Mouse (Mus musculus): ENCODE data around the gene Col6a4.

Col6a4 gene

GRCm38 (mm10) chr9:106076234-106076633 lies 20.3 kb downstream of the Col6a4 start:
- no peak for DNase-seq (ENCODE audit: extremely low spot score, low spot score)

DNA sequence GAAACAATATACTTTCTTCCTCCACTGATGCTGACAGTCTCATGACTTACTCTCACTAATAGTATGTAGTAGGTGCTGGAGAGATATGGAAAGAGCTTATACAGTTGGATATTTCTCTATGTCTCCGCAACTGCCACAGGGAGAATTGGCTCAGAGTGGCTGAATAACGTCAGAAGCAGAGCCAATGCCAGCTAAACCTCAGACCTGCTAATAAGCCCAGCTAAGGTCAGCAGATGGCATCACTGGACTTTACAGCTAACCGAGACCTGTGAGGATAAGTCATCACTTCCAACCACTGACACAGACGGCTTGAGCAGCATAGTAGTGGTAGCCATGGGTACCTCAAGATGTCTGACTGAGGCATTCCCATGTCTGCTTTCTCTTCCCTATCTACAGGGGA lies 22.6 kb downstream of the Col6a4 start:
- no peak for DNase-seq (ENCODE audit: extremely low spot score, low spot score)

- DNase-seq (ENCODE audit: extremely low spot score, low spot score) = no peak
Measured at GRCm38 (mm10) chr9:106071651-106072050, 24.9 kb downstream of the Col6a4 start.

DNA sequence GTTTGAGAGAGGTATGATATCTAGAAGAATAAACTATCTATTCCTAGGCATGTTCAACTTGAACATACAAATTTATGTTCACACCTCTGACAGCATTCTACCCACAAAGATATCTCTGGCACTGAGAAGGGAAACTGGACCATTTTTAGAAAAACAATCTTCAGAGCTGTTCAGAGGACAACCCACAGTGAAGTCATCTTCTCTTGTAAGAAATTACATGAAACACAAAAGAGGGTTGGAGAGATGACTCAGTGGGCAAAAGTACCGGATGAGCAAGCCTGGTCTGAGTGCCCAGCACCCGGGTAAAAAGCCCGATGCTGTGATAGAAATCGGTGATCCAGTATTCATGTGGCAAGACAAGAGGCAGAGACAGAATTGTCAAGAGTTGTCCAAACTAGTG lies 43.1 kb downstream of the Col6a4 start:
- no peak for DNase-seq (ENCODE audit: extremely low spot score, low spot score)

GRCm38 (mm10) chr9:106043921-106044503 lies 52.6 kb downstream of the Col6a4 start:
- DNase-seq (ENCODE audit: extremely low spot score, low spot score) = no peak

- DNase-seq (ENCODE audit: extremely low spot score, low spot score) = no peak
Measured at GRCm38 (mm10) chr9:106039915-106040659, 56.5 kb downstream of the Col6a4 start.

DNA sequence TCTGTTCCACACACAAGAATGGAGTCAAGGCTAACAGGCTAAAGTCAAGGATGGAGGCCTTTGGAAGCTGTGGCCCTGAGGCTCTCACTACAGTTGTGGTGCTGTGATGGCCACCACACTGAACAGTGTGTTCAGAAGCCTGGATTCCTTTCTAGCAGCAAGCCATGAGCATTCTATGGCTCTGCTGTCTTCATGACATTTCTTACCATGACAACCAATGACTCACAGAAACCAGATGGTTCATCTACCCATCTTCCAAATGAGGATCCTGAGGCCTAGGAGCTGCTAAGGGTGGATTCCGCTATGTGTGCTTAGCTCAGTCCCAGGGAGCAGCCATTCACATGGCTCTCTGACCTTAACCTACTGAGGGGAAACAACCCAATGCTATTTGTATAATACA lies 57.3 kb downstream of the Col6a4 start:
- no peak for DNase-seq (ENCODE audit: extremely low spot score, low spot score)

- DNase-seq (ENCODE audit: extremely low spot score, low spot score) = peak; percentile 55
Measured at GRCm38 (mm10) chr9:106038865-106039264, 57.7 kb downstream of the Col6a4 start.

- DNase-seq (ENCODE audit: extremely low spot score, low spot score) = no peak
Measured at GRCm38 (mm10) chr9:106015666-106016065, 80.9 kb downstream of the Col6a4 start.

GRCm38 (mm10) chr9:106013139-106013538 lies 83.4 kb downstream of the Col6a4 start:
- no peak for DNase-seq (ENCODE audit: extremely low spot score, low spot score)

DNA sequence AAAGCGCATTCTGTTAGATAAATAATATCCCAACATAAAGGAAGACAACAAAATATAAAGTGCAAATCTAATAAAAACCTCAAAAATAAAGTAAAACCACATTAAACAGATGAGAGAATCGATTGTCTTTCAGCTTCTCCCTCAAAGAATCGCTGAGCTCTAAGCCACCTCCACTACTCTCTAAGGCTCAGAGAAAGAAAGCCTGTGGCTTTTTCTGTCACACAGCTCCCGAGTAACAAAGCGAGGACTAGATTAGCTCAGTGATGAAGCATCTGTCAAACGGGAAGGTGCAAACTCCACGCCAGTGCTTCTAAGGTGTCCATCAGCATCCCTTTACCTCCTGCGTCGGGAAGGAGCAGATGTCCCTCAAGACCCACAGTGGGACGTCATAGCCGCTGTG lies 98.6 kb downstream of the Col6a4 start:
- no peak for DNase-seq (ENCODE audit: extremely low spot score, low spot score)

GRCm38 (mm10) chr9:105992425-105992824 lies 104.2 kb downstream of the Col6a4 start:
- no peak for DNase-seq (ENCODE audit: extremely low spot score, low spot score)

GRCm38 (mm10) chr9:105990099-105990498 lies 106.5 kb downstream of the Col6a4 start:
- no peak for DNase-seq (ENCODE audit: extremely low spot score, low spot score)

DNA sequence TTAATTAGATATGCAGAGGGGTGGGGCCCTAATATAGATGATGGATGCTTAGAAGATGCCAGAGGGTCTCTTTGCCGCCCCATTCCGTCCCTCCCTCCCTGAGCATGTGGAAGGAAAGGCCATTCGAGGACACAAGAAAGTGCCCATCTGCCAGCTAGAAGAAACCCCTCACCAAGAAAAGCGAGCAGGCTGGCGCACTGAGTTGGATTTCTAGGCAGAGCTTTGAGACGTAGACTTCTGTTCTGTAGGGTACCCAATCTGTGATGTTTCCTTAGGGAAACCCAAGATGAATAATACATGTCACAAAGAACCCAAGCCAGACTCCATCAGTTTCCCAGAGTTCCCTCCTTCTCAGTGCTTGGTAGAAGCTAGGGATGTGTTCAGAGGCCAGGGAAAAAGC lies 107.1 kb downstream of the Col6a4 start:
- DNase-seq (ENCODE audit: extremely low spot score, low spot score) = no peak

DNA sequence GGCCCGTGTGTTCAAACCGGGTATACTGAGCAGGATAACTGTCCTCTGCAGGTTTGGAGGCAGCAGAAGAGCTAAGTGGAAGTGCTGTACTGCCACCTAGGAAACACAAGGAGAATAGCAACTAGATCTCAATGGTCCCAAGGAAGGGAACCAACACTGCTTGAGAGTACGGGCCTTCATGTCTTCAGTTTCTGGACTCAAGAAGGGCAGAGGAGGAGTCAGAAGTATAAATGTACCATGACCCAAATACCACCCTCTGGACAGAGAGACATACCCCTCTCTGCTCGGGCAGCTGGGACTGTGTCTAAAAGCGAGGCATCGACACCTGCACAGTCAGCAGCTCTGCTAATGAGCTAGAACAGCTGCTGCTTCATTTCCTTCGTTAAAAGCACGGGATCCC lies 108.5 kb downstream of the Col6a4 start:
- DNase-seq (ENCODE audit: extremely low spot score, low spot score) = no peak

- no peak for DNase-seq (ENCODE audit: extremely low spot score, low spot score)
Measured at GRCm38 (mm10) chr9:105984931-105985519, 111.6 kb downstream of the Col6a4 start.

GRCm38 (mm10) chr9:105978479-105978878 lies 118.1 kb downstream of the Col6a4 start:
- DNase-seq (ENCODE audit: extremely low spot score, low spot score) = no peak

DNA sequence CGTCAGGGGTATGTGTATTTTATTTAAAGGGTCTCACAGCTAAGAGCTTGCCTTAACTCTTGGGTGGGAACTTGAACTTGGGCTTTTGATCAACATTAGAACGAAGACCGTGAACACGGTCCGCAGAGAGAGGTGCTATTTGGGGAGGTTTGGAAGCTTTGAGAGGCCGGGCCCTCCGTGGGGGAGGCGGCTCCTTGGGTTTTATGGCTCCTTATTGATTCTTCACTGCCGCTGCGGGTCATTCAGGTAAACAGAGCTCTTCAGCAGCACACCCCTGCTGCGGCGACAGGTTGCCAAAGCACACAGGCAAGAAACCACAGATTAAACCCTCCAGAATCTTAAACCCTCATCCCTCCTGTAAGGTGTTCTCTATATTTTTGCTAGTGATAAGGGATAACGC lies 119.7 kb downstream of the Col6a4 start:
- DNase-seq (ENCODE audit: extremely low spot score, low spot score) = no peak

DNA sequence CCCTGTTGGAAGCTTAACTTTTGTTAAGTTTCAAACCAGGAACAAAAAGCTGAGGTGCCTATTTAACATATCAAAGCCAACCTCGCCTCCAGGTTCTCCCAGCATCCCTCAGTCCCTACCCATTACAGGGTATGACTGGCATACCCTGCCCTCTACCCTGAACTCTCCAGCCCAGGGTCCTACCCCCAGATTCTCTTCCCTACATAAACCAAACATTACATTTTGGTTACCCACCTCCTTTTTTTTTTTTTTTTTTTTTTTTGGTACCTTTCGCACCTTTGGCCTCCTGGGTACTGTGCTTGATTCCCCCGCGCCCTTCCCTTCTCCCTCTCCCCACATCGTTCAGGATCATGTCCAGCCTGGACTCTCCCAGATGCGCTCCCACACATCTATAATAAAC lies 120.3 kb downstream of the Col6a4 start:
- DNase-seq (ENCODE audit: extremely low spot score, low spot score) = no peak

- DNase-seq (ENCODE audit: extremely low spot score, low spot score) = no peak
Measured at GRCm38 (mm10) chr9:105973736-105974135, 122.8 kb downstream of the Col6a4 start.

GRCm38 (mm10) chr9:105972031-105972430 lies 124.6 kb downstream of the Col6a4 start:
- no peak for DNase-seq (ENCODE audit: extremely low spot score, low spot score)

DNA sequence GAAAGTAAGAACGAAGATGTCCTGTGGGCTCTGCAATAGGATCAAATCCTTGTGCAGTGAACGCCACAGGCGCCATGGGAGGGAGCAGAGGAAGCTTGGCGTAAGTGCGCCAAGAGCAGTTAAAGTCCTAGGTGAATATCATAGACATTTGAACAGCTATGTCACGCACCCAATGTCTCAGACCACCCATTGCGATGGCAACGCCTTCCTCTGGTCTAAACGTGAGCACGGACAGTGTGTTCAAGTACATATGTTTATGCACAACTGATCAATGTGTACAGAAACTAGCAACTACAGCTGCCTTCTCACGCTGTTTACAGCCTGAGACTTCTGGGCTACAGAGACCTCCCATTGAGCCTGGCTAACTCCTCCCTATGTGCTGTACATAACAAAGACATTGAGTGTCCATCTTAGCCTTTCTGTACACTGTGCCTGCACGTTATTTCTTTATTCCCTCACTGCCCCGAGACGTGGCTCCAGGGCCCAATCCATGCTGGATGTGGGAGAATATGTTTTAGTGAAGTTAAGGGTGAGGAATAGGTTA lies 125.2 kb downstream of the Col6a4 start:
- no peak for DNase-seq (ENCODE audit: extremely low spot score, low spot score)

DNA sequence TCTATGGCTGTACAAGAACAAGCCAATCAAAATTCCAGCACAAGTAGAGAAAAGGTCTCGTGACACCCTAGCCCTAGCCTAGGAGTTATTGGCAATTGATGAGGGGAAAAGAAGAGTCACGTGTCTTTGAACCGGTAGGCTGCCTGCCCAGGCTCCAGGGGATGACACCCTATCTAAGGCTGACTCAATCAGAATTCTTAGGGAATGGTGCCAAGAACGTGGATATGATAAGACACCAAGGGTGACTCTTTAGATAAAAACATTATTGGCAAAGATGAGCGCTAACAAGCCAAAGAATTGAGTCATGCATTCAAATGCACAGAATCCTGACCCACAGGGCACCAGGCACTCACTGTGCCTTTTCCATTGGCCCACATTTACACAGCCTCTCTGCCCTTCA lies 125.7 kb downstream of the Col6a4 start:
- DNase-seq (ENCODE audit: extremely low spot score, low spot score) = no peak

All from neural tube, embryonic 10.5 days (tissue).